Mouse (Mus musculus) stomach, embryonic 14.5 days (tissue): ENCODE measurements around the gene Tom1l2. TPM values are rescaled to one million over a fixed set of nuclear protein-coding genes. Genes with fewer than 3 reads are reported as not detected.

Source experiments
- ATAC-seq: fragments of 200-750 bp; cut with Nextera tagmentation; 2 replicates; pipeline ENCODE4 v1.8.0; 2017; ENCODE audit warnings: low read depth, moderate TSS enrichment; ENCODE audit not compliant: insufficient number of reproducible peaks, insufficient read depth, low FRiP score
- H3K27ac ChIP-seq: fragments of 300-500 bp; sonication (generic); 2 replicates; pipeline ENCODE4 v1.5.1; 2014; ENCODE audit warnings: mild to moderate bottlenecking, low read length, moderate library complexity, mixed read lengths
- H3K27me3 ChIP-seq: fragments of 300-500 bp; sonication (generic); 2 replicates; pipeline ENCODE4 v1.6.1; 2014; ENCODE audit warnings: low read length, control low read depth, mixed read lengths; ENCODE audit not compliant: control insufficient read depth, insufficient read depth
- H3K36me3 ChIP-seq: fragments of 300-500 bp; sonication (generic); 2 replicates; pipeline ENCODE4 v1.6.1; 2014; ENCODE audit warnings: mild to moderate bottlenecking, control low read depth, low read length, moderate library complexity, mixed read lengths; ENCODE audit not compliant: control insufficient read depth, insufficient read depth
- H3K4me1 ChIP-seq: fragments of 300-500 bp; sonication (generic); 2 replicates; pipeline ENCODE4 v1.6.1; 2014; ENCODE audit warnings: low read length, control low read depth, mixed read lengths; ENCODE audit not compliant: control insufficient read depth, insufficient read depth
- H3K4me2 ChIP-seq: fragments of 300-500 bp; sonication (generic); replicated peaks from 2 replicates; pipeline ENCODE4 v1.6.1; 2014; ENCODE audit warnings: low read depth, low read length, control low read depth
- H3K4me3 ChIP-seq: fragments of 300-500 bp; sonication (generic); 2 replicates; pipeline ENCODE4 v1.5.1; 2014; ENCODE audit warnings: low read depth, low read length, control low read depth
- H3K9ac ChIP-seq: fragments of 300-500 bp; sonication (generic); replicated peaks from 2 replicates; pipeline ENCODE4 v1.6.1; 2014; ENCODE audit warnings: low read depth, mild to moderate bottlenecking, control low read depth, low read length, moderate library complexity, mixed read lengths
- H3K9me3 ChIP-seq: fragments of 300-500 bp; sonication (generic); 2 replicates; pipeline ENCODE4 v1.6.1; 2016; ENCODE audit warnings: low read depth, low read length, control low read depth; ENCODE audit not compliant: control insufficient read depth
- WGBS: fragments of 180-500 bp; shearing (Covaris S2); extraction: QIAGEN DNeasy Blood & Tissue Kit; methylation state at CpG from one replicate; pipeline ENCODE4 v1.1.7; 2014; 5-methylcytosine and 5-hydroxymethylcytosine counted together
- polyA plus RNA-seq: library from polyadenylated mRNA; unstranded; fragments of >200 nt; fragmentation: Nextera tagmentation; extraction: Ambion mirVana; gene quantifications from 2 replicates; pipeline ENCODE4 v1.2.1, GENCODE M21; 2014

Tom1l2 gene
- polyA plus RNA-seq, 1 experiment from 2014 or later = 22.2 TPM

- H3K27ac ChIP-seq = no peak overlapping the region
- no peaks in the 10 kb centered on the region for H3K27me3 ChIP-seq
- H3K9ac ChIP-seq = no peak overlapping the region
- H3K4me1 ChIP-seq = peaks cover 15% of the 10 kb centered on the region
- H3K9me3 ChIP-seq = no peaks in the 10 kb centered on the region
- no peak overlapping the region for H3K4me3 ChIP-seq
- 49% methylated on average over 10 of the region's 10 CpGs for WGBS
- no peaks in the 10 kb centered on the region for H3K36me3 ChIP-seq
- H3K4me2 ChIP-seq = no peak overlapping the region
- no peak for ATAC-seq
Observed at GRCm38 (mm10) chr11:60319257-60320066, 33.2 kb downstream of the Tom1l2 start.

GRCm38 (mm10) chr11:60318716-60319115 is 34.0 kb downstream of the Tom1l2 start:
- H3K9ac ChIP-seq = no peak overlapping the region
- peaks cover 15% of the 10 kb centered on the region for H3K4me1 ChIP-seq
- H3K27ac ChIP-seq = no peak overlapping the region
- no peaks in the 10 kb centered on the region for H3K9me3 ChIP-seq
- no peak for ATAC-seq
- no peaks in the 10 kb centered on the region for H3K36me3 ChIP-seq
- H3K4me3 ChIP-seq = no peak overlapping the region
- H3K4me2 ChIP-seq = no peak overlapping the region
- 67% methylated on average over 5 of the region's 5 CpGs for WGBS
- no peaks in the 10 kb centered on the region for H3K27me3 ChIP-seq

GRCm38 (mm10) chr11:60317376-60318102 is 35.2 kb downstream of the Tom1l2 start:
- ATAC-seq = no peak
- Histone ChIP-seq H3K4me1 (peaks cover 16% of the 10 kb centered on the region), H3K36me3 (no peaks in the 10 kb centered on the region), H3K4me2 (no peak overlapping the region), H3K9ac (no peak overlapping the region), H3K27me3 (no peaks in the 10 kb centered on the region), H3K9me3 (no peaks in the 10 kb centered on the region), H3K4me3 (no peak overlapping the region), H3K27ac (no peak overlapping the region)
- WGBS = 63% methylated on average over 7 of the region's 7 CpGs

GRCm38 (mm10) chr11:60316883-60317282 is 35.8 kb downstream of the Tom1l2 start:
- Histone ChIP-seq H3K27me3 (no peaks in the 10 kb centered on the region), H3K27ac (no peak overlapping the region), H3K4me1 (peaks cover 21% of the 10 kb centered on the region), H3K9me3 (no peaks in the 10 kb centered on the region), H3K4me3 (no peak overlapping the region), H3K9ac (no peak overlapping the region), H3K4me2 (no peak overlapping the region), H3K36me3 (no peaks in the 10 kb centered on the region)
- WGBS = 77% methylated on average over 8 of the region's 8 CpGs
- ATAC-seq = no peak

GRCm38 (mm10) chr11:60316250-60316649 is 36.5 kb downstream of the Tom1l2 start:
- Histone ChIP-seq H3K27me3 (no peaks in the 10 kb centered on the region), H3K4me2 (no peak overlapping the region), H3K4me3 (no peak overlapping the region), H3K36me3 (no peaks in the 10 kb centered on the region), H3K9ac (no peak overlapping the region), H3K27ac (no peak overlapping the region), H3K9me3 (no peaks in the 10 kb centered on the region), H3K4me1 (peaks cover 27% of the 10 kb centered on the region)
- 33% methylated on average over 7 of the region's 7 CpGs for WGBS
- ATAC-seq = no peak

GRCm38 (mm10) chr11:60311025-60311854 is 41.5 kb downstream of the Tom1l2 start:
- 7% methylated on average over 8 of the region's 8 CpGs for WGBS

GRCm38 (mm10) chr11:60309875-60310274 is 42.8 kb downstream of the Tom1l2 start:
- Histone ChIP-seq H3K4me3 (no peak overlapping the region), H3K27me3 (no peaks in the 10 kb centered on the region), H3K9me3 (no peaks in the 10 kb centered on the region), H3K36me3 (no peaks in the 10 kb centered on the region), H3K4me2 (no peak overlapping the region), H3K27ac (no peak overlapping the region; the same call in 1 of the 2 replicates), H3K9ac (no peak overlapping the region), H3K4me1 (peaks cover 38% of the 10 kb centered on the region)
- ATAC-seq = no peak

More at GRCm38 (mm10) chr11:60311025-60311854, 41.5 kb downstream of the Tom1l2 start:
- Histone ChIP-seq H3K27ac (peak overlapping the region; percentile 77), H3K4me3 (no peak overlapping the region), H3K4me2 (peak overlapping the region; percentile 13; the same call in 1 of the 2 replicates), H3K36me3 (no peaks in the 10 kb centered on the region), H3K4me1 (peaks cover 41% of the 10 kb centered on the region), H3K9ac (no peak overlapping the region), H3K27me3 (no peaks in the 10 kb centered on the region), H3K9me3 (no peaks in the 10 kb centered on the region)
- no peak for ATAC-seq

GRCm38 (mm10) chr11:60308506-60309116 is 44.1 kb downstream of the Tom1l2 start:
- peak; percentile 87 for ATAC-seq
- Histone ChIP-seq H3K4me3 (no peak overlapping the region), H3K9me3 (no peaks in the 10 kb centered on the region), H3K27me3 (no peaks in the 10 kb centered on the region), H3K4me1 (peaks cover 38% of the 10 kb centered on the region), H3K27ac (peak overlapping the region; percentile 78), H3K9ac (0 out of 2 replicates have a peak overlapping the region, but pooled peaks have one; percentile 2), H3K4me2 (no peak overlapping the region), H3K36me3 (no peaks in the 10 kb centered on the region)
- 48% methylated on average over 12 of the region's 12 CpGs for WGBS
